Mouse (Mus musculus) adrenal gland, adult 2 months (tissue): ENCODE results near the gene Hist1h2ad. TPM values are rescaled to one million over a fixed set of nuclear protein-coding genes. Genes with fewer than 3 reads are reported as not detected.
"Not testable (repeated sequence)": the region's sequence is repeated elsewhere in the genome, so short reads cannot be mapped to it uniquely, and the experiment has no call there.

Experiments used
- DNase-seq: peaks from one replicate; pipeline ENCODE4 v3.0.0; 2021
- polyA plus RNA-seq: library from polyadenylated mRNA; depleted of rRNA; stranded (reverse); fragments of >200 nt; gene quantifications from 2 replicates; pipeline ENCODE4 v1.2.3, GENCODE M21; 2012
- total RNA-seq, 2 experiments: library from RNA; stranded (reverse); gene quantifications; 2 replicates each; pipeline ENCODE4 v1.2.3; 2021

The Hist1h2ad gene
- total and polyA plus RNA-seq, 3 experiments = 2.5 to 6.4 (median 2.9) TPM

DNA sequence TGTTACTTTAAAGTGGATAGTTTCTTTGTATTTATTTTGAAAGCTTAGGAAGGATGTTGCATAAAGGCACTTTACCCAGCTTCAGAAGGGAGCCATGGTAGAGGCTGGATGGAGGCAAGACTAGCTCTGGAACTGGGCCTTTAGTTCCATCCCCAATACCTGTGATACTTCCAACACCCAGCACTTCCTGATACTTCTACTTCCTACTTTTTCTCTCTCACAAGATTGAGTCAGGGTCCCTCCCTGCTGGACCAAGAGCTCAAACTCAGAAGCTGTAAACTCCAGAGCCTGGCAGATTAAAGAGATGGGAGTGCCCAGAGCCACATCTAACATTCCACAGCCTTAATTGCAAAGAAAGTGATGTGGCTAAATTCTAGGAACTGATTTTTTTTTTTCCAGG, 10.2 kb downstream of the Hist1h2ad start:
- no peak for DNase-seq

DNA sequence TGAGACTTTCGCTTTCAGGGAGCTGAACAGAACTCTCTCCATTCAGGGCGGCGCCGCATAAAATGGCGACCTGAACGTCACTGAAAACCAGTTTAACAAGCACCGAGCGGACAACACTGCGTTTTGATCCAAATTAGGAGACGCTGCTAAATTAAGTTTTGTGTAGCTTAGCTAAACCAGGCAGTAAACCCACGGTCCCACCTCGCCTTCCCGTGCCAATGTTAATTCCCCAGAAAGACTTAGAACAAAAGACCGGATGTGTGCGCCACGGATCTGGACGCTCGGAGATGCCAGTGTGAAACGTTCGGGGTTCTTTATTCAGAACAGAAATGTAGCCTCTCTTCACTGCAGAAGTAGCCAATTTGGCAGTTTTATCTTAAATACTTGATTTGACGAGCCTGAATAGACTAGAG, 10.9 kb downstream of the Hist1h2ad start:
- DNase-seq = peak; percentile 79

DNA sequence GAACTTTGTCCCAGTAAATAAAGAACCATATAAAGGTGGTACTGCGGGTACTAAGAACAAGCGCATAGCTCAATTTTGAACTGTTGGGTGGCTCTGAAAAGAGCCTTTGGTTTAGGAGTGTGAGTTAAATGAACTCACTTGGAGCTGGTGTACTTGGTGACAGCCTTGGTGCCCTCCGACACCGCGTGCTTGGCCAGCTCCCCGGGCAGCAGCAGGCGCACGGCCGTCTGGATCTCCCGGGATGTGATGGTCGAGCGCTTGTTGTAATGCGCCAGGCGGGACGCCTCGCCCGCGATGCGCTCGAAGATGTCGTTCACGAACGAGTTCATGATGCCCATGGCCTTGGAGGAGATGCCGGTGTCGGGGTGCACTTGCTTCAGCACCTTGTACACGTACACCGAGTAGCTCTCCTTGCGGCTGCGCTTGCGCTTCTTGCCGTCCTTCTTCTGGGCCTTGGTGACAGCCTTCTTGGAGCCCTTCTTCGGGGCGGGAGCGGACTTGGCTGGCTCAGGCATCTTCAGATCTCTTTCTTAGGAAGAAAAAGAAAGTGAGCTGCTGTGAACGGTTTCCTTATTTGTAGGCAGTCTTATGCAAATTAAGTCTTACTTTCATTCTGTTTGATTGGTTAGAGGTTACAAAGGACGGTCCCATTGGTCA, 11.4 kb downstream of the Hist1h2ad start:
- peak; percentile 84 for DNase-seq

GRCm38 (mm10) chr13:23586099-23586939, 12.1 kb downstream of the Hist1h2ad start:
- DNase-seq = no peak

DNA sequence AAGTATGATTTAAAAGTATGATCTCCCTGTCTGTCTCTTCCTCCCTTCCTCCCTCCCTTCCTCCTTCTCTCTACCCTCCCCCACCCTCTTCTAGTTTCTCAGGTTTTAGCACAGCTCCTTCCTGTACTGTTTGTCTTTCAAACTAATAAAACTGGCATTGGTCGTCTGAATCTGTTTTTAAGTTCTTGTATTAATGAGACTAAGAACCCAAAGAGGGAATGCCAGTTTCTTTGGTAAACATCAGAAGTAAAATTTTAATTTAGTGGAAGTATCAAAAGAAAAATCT, 12.7 kb downstream of the Hist1h2ad start:
- DNase-seq = no peak

DNA sequence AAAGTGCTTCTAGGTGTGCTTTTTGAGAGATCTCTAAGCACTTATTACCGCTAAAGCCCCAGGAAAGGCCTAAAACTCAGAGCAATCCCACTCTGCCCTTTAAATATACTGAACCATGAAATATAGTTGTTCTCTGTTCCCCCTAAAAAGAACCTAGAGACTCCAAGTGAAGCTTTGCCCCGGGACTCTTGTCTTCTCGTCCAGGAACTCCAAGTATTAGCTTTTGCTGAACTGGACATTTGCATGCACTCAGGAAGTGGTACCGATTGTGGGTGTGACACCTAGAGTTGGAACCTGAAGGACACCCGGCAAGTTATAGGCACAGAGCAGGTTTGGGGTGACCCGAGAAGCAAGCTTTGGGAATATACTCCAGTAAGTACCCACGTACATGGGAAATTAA, 17.0 kb downstream of the Hist1h2ad start:
- no peak for DNase-seq

DNA sequence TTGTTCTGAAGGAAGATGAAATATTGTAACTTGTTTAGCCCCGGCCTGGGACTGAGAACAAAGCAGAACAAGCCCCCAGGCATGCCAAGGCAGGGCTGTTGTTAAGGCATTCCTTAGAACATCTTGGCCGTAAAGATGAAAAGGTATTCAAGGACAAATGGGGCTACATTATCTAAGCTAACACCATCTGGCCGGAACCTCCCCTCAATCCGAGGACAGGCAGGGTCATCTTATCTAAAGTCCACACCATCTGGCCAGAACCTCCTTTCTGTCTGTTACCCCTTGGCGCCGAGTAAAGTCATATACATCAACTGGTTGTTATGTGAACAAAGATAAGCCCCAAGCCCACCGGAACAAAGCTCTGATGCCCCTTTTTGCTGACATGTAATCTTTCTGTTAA, 17.7 kb downstream of the Hist1h2ad start:
- not testable (repeated sequence) for DNase-seq

- DNase-seq = no peak
Measured at GRCm38 (mm10) chr13:23592614-23593013, 18.4 kb downstream of the Hist1h2ad start.

DNA sequence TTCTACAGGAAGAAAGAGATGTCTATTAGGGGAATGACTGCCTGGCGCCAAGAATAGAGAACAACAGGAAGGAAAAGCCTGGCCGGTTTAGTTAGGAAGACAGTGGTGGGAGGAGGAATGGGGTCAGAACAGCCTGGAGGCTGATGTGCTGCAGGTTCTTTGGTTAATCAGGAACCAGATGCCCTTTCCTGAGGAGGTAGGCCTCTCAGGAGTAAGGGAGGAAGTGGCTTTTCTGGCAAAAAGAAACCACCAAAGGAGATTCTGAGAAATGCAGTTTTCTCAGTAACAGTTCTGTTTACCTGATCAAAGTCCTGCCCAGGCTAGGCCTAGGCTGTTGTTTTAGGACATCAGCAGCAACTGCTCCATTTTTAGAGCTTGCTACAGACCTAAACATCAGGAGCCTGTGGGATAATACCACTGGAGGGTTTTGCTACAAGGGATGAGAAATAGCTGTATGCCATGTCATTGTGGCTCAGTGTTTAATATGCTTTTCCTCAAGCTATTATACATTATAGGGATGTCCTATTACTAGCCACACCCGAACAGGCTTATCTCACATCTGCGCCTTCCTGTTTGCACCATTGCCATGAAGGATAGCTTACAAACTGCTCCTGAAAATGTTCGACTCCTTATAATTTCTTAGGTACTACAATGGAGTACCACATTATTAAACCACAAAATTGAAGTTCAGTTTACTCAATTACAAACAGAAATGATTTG, 19.0 kb downstream of the Hist1h2ad start:
- no peak for DNase-seq

- no peak for DNase-seq
Measured at GRCm38 (mm10) chr13:23595185-23595584, 21.0 kb downstream of the Hist1h2ad start.

GRCm38 (mm10) chr13:23595622-23596372, 21.6 kb downstream of the Hist1h2ad start:
- DNase-seq = no peak

DNA sequence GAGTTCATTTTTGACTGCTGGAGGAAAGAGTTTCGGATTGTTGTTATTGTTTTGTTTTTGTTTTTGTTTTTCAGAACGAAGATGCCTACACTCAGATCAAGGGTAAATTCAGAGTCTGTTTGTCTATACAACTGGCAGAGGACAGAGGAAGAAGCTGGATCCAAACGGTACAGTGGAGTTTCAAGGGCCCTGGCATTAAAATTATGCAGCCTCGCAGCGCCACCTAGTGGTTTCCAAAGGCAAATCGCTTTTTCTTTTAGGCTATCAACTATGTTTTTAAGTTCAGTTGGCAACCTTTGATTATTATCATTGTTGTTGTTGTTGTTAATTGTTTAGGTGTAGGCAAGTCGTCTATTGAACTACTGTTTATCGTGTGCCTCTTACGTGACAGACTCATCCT, 23.8 kb downstream of the Hist1h2ad start:
- peak; percentile 77 for DNase-seq

DNA sequence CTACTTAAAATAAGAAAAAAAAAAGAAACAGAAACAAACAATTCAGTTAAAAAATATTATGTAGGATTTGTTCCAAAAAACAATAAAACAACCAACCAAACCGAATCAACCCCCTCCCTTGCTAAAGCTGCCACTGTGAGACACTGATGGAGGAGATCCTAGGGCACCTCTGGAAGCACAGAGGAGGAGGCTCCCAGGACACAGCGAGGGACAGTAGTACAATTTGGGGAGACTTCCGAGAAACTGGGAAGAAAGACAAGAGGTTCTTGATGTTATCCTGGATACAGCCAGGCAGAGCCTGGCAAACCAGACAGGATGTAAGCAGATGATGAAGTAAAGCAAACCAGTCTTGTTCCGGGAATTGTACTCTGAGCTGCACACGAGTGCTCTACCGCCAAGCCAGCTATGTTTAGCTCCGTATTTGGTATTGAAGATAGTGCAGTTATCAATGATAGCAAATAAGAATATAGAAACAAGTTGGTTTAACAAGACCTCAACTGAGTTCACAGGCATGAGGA, 29.1 kb downstream of the Hist1h2ad start:
- DNase-seq = no peak

- no peak for DNase-seq
Measured at GRCm38 (mm10) chr13:23604452-23604851, 30.3 kb downstream of the Hist1h2ad start.

DNA sequence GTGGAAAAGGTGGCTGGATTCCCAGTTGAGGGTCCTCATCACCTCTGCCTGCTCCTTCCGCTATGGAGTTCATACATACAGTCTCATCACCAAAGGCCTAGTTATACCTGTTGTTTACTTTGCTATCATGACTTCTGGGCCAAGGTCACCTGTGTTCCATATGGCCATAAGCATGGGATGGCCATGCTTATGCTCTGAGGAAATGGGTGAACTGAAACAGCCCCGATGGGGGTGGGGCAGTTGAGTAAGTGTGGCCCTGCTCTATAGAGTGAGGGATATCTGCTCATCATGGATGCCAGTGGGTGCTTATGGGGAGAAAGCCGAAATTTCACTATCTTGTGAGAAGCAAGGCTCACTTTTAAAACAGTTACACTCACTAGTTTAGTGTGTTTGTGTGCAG, 30.9 kb downstream of the Hist1h2ad start:
- DNase-seq = no peak

- DNase-seq = no peak
Measured at GRCm38 (mm10) chr13:23609209-23609608, 35.0 kb downstream of the Hist1h2ad start.

DNA sequence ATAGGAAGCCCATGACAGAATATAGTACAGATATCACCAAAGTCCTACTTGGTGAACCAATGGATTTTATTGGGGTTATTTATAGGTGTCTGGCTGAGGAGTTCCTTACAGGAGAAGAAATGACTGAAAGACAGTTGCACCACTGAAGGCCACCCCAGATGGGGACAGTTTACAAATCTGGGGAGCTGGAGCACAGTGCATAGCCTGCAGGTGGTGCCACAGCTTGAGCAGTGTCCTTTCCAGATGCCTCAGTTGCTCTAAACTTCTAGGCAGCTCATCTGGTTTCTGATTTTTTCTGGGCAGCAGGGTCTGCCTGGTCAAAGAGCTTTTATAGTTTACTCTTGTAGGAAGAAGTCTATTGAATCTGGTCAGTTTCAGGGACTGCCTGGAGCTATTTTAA, 35.7 kb downstream of the Hist1h2ad start:
- DNase-seq = no peak

DNA sequence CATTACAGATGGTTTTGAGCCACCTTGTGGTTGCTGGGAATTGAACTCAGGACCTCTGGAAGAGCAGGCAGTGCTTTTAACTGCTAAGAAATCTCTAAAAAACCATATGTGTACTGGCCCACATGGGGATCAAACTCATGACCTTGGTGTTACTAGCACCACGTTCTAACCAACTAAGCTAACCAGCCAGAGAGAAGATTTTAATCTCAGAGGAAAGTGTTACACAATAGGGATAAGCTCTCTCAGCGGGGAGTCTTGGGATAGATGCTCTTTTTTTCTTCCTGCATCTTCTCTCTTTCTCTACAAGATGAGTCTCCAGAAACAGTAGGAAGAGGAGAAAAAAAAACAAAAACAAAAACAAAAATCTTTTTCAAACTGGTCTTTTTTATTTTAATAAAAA, 36.2 kb downstream of the Hist1h2ad start:
- DNase-seq = no peak

DNA sequence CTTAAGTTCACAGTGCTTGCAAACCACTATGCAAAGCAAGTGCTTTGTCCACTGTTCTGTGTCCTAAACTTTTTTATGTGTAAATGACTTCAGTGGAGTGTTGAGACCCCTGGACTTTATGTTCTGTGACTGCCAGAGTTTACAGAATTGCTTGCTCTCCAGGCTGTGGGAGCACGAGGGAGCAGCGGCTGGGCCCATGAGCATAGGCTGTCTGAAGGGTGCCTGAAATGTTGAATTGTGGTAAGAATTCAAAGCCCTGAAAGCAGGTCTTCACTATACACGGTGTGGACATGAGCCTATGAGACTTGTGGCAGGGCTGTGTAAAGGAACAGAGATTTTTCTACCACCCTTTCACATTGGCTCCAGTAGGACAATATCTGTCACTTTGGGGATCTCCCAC, 37.5 kb downstream of the Hist1h2ad start:
- no peak for DNase-seq

GRCm38 (mm10) chr13:23620056-23620732, 46.0 kb downstream of the Hist1h2ad start:
- no peak for DNase-seq

- peak; percentile 78 for DNase-seq
Measured at GRCm38 (mm10) chr13:23620733-23621531, 46.8 kb downstream of the Hist1h2ad start, which contains the start of gene Hist1h2be. Hist1h2be (minus strand) TSS chr13:23621124.
